Comparison of ENCODE assay signal across 21 mouse cellular contexts in genomic region chr5:86887081-86887480, GRCm38 (mm10). TPM values are rescaled to one million over a fixed set of nuclear protein-coding genes. Genes with fewer than 3 reads are reported as not detected.
DNase-seq lines count a peak whose midpoint lies in the region; ATAC-seq and TF ChIP-seq lines count a peak whose summit lies in the region.
"Had no signal": no experiment of that assay in that cellular context is flagged by ENCODE, and none has a peak within 500 bp of the region (broad histone marks: within the 10 kb centered on the region; RNA-seq: fewer than 3 reads in every experiment).

No protein-coding gene starts in this region.

- ATAC-seq in intestine, embryonic 15.5 days: peak; percentile 83
- ATAC-seq in intestine, postnatal 0 days: no peak
- ATAC-seq in intestine, embryonic 16.5 days: peak; percentile 77
- ATAC-seq: activated CD4-positive, CD25-positive, alpha-beta regulatory T cell, adult 4 months; CD4-positive, CD25-positive, alpha-beta regulatory T cell, adult 4 months; Patski had no signal

- no peak overlapping the region for H3K4me3 ChIP-seq in intestine, embryonic 15.5 days (replicated peaks)
- no peak overlapping the region for H3K4me3 ChIP-seq in intestine, postnatal 0 days (ENCODE audit: low read depth, low read length)
- no peak overlapping the region for H3K4me3 ChIP-seq in intestine, embryonic 16.5 days (ENCODE audit: low read length)

- no peak overlapping the region for H3K9ac ChIP-seq in intestine, embryonic 15.5 days
- H3K9ac ChIP-seq in intestine, postnatal 0 days (ENCODE audit: low read depth, low read length): no peak overlapping the region
- no peak overlapping the region for H3K9ac ChIP-seq in intestine, embryonic 16.5 days (ENCODE audit: low read depth, low read length)

- H3K9me3 ChIP-seq in intestine, embryonic 15.5 days: no peaks in the 10 kb centered on the region
- H3K9me3 ChIP-seq in intestine, postnatal 0 days (ENCODE audit: control insufficient read depth): no peaks in the 10 kb centered on the region
- H3K9me3 ChIP-seq in intestine, embryonic 16.5 days (ENCODE audit: control insufficient read depth, low read length): no peaks in the 10 kb centered on the region
- H3K9me3 ChIP-seq: G1E had no signal

- no peaks in the 10 kb centered on the region for H3K36me3 ChIP-seq in intestine, embryonic 15.5 days
- H3K36me3 ChIP-seq in intestine, postnatal 0 days (ENCODE audit: control insufficient read depth, insufficient read depth): peaks cover 6% of the 10 kb centered on the region; the same call in 1 of the 2 replicates
- H3K36me3 ChIP-seq in intestine, embryonic 16.5 days (ENCODE audit: control insufficient read depth, insufficient read depth, low read length): no peaks in the 10 kb centered on the region
- H3K36me3 ChIP-seq: G1E had no signal

- no peaks in the 10 kb centered on the region for H3K4me1 ChIP-seq in intestine, embryonic 15.5 days (replicated peaks)
- 0 out of 2 replicates have a peak, but pooled peaks cover 3% of the 10 kb centered on the region for H3K4me1 ChIP-seq in intestine, postnatal 0 days (replicated peaks; ENCODE audit: control insufficient read depth, insufficient read depth, low read length)
- H3K4me1 ChIP-seq in intestine, embryonic 16.5 days (ENCODE audit: control insufficient read depth, insufficient read depth, low read length): peaks cover 7% of the 10 kb centered on the region

- H3K27ac ChIP-seq in intestine, embryonic 15.5 days: no peak overlapping the region
- no peak overlapping the region for H3K27ac ChIP-seq in intestine, postnatal 0 days (ENCODE audit: low read depth, low read length)
- H3K27ac ChIP-seq in intestine, embryonic 16.5 days (ENCODE audit: low read length): no peak overlapping the region

- no peak for TF ChIP-seq CTCF in intestine, postnatal 0 days (IDR thresholded peaks at IDR 0.05; ENCODE audit: low read depth)

- WGBS in intestine, embryonic 15.5 days: 58% methylated on average over 1 of the region's 1 CpGs
- WGBS in intestine, postnatal 0 days: 40% methylated on average over 1 of the region's 1 CpGs
- 44% methylated on average over 1 of the region's 1 CpGs for WGBS in intestine, embryonic 16.5 days

- no peak for DNase-seq in frontal cortex, postnatal 36 days (ENCODE audit: low spot score in 2 of 2)
- DNase-seq: adrenal gland, adult 2 months; adrenal gland, adult 8-10 months; adrenal gland, postnatal 10 days; adrenal gland, postnatal 14 days; adrenal gland, postnatal 25 days; adrenal gland, postnatal 36 days; B cell, adult 2 months; cerebellum, adult 11 months; cerebellum, adult 11-12 months; cerebellum, adult 18-20 months had no signal

- H3K4me2 ChIP-seq in intestine, embryonic 15.5 days (replicated peaks): no peak overlapping the region
- no peak overlapping the region for H3K4me2 ChIP-seq in intestine, postnatal 0 days (replicated peaks; ENCODE audit: low read depth)
- H3K4me2 ChIP-seq in intestine, embryonic 16.5 days (ENCODE audit: low read depth, low read length): no peak overlapping the region

- H3K27me3 ChIP-seq in intestine, embryonic 15.5 days (replicated peaks): no peaks in the 10 kb centered on the region
- no peaks in the 10 kb centered on the region for H3K27me3 ChIP-seq in intestine, postnatal 0 days (replicated peaks; ENCODE audit: control insufficient read depth, insufficient read depth, low read length)
- no peaks in the 10 kb centered on the region for H3K27me3 ChIP-seq in intestine, embryonic 16.5 days (replicated peaks; ENCODE audit: control insufficient read depth, insufficient read depth, low read length)
- H3K27me3 ChIP-seq: CH12.LX, Patski had no signal

RNA-seq across cellular contexts. Expression of gene Ugt2b34, which starts 19.7 kb away (rescaled TPM):
- polyA plus RNA-seq in intestine, embryonic 15.5 days (2015; fragmentation: Nextera tagmentation; extraction: Ambion mirVana): 142 TPM in 2 replicates
- 57.5 and 69.4 TPM in 2 replicates for polyA plus RNA-seq in intestine, postnatal 0 days (2015; fragmentation: Nextera tagmentation; extraction: Ambion mirVana)
- 170 and 172 TPM in 2 replicates for polyA plus RNA-seq in intestine, embryonic 16.5 days (2015; fragmentation: Nextera tagmentation; extraction: Ambion mirVana)
- polyA plus RNA-seq: activated CD4-positive, CD25-positive, alpha-beta regulatory T cell, adult 4 months; adrenal gland, adult 2 months; C2C12; CD4-positive, CD25-positive, alpha-beta regulatory T cell, adult 4 months; G1E had no signal

RNA-seq across cellular contexts. Expression of gene Ugt2b1, which starts 39.2 kb away (rescaled TPM):
- 0.06 TPM in 1 of 2 replicates, not detected in the other for polyA plus RNA-seq in intestine, embryonic 15.5 days (2015; fragmentation: Nextera tagmentation; extraction: Ambion mirVana)
- 0.04 and 0.05 TPM in 2 replicates for polyA plus RNA-seq in intestine, postnatal 0 days (2015; fragmentation: Nextera tagmentation; extraction: Ambion mirVana)
- 0.05 and 0.10 TPM in 2 replicates for polyA plus RNA-seq in intestine, embryonic 16.5 days (2015; fragmentation: Nextera tagmentation; extraction: Ambion mirVana)
- polyA plus RNA-seq: activated CD4-positive, CD25-positive, alpha-beta regulatory T cell, adult 4 months; adrenal gland, adult 2 months; brain, embryonic 14.5 days; C2C12; CD4-positive, CD25-positive, alpha-beta regulatory T cell, adult 4 months; G1E; Patski had no signal
